Mouse (Mus musculus): Measurements from ENCODE around the gene Tbc1d16.

Gene Tbc1d16

DNA sequence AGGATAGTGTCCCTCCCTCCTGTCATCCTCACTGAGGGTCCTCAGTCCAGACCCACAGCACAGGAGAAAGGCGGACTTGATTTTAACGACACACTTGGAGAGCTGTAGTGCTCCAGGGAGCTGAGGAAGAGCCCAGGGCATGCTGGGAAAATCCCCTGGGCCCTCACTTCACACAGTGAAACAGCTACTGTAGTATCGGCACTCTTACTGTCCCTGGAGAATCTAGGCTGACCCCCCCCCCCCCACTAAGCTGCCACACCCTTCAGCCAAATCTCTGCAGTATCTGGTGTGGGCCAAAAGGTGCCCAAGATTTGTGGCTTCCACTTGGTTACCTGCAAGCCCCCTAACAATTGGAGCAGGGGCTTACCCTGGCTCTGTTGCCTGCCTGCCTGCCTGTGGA is 8.7 kb upstream of the Tbc1d16 start:
- no peak for DNase-seq (ENCODE audit: inconsistent age in 2 of 2, low spot score in 1 of 2)

DNA sequence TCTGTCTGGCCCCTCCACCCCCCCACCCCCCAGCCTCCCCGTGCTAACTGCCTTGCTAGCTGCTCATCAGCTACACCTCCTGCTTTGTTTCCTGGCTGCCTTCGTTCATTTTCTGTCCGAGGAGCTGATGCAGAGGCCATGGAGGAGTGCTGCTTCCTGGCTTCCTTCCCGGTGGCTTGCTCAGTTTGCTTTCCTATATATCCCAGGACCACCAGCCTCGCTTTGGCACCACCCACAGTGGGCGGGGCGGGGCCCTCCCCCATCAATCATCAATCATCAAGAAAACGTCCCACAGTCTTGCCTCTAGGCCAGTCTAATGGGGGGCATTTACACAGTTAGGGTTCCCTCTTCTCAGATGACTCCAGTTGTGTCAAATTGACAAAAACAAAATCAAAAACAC is 8.1 kb upstream of the Tbc1d16 start:
- no peak for DNase-seq (ENCODE audit: inconsistent age in 2 of 2, low spot score in 1 of 2)

DNA sequence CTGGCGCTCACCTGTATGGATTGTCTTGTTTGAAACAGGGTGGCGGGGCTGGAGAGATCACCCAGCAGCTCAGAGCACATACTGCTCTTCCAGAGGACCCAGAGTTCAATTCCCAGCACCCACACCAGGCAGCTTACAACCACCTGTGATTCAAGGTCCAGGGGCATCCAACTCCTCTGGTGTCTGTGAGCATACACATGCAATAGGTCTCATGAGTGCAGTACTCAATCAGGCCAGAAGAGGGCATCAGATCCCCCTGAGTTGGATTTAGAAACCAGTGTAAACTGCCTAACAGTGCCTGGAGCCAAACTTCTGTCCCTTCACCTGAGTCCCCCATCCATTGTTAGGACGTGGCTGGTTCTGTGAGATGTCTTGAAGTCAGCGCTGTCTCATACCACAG is 7.3 kb upstream of the Tbc1d16 start:
- DNase-seq (ENCODE audit: inconsistent age in 2 of 2, low spot score in 1 of 2) = peak; percentile 47 to 81

DNA sequence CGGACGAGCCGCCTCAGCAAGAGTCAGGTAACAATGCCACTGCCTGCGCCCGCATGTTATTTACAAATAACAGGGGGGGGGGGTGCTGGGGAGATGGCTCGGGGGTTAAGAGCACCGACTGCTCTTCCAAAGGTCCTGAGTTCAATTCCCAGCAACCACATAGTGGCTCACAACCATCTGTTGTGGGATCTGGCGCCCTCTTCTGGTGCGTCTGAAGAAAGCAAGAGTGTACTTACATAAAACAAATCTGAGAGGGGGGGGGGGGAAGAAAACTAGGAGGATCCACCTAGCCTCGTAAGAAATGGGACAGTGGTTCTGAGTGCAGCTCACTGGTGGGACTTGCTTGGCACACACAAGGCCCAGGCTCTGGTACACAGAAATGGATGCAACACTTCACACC is 6.5 kb upstream of the Tbc1d16 start:
- DNase-seq (ENCODE audit: inconsistent age in 2 of 2, low spot score in 1 of 2) = no peak

DNA sequence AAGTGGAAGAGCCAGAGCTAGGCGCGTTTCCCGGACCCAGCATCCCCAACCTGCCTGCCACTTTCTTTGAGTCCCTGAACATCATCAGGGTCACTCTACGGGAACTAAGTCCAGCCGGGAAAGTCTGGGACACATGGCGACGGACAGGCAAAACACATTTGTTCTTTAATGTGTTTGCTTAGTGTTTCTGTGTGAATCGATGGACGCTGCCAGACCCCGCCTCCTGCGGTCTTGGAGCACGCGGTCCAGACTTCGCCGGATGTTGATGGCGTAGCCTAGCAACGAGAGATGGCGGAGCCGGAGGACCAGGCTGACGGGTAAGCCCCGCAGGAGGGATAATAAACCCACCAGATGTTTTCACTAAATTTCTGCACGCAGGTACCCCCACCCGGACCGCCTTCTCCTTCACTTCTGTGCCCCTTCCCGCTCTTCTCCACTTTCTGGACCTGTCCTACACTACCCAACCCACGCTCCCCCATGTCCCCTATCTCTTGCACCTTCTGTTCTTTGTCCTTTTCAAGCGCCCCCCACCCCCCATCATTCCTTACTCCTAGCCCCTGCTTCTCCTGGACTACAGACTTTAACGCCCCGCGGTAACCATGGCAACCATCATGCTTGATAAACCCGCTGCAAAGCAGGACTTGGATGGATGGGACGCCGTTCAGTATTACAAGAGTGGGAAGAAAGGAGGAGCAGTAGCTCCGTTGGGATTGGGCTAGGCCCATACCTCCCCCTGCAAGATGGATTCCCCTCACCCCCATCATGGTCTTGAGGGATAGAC is 737 bp upstream of the Tbc1d16 start:
- peak; percentile 65 to 81 for DNase-seq (ENCODE audit: inconsistent age in 2 of 2, low spot score in 1 of 2)

DNA sequence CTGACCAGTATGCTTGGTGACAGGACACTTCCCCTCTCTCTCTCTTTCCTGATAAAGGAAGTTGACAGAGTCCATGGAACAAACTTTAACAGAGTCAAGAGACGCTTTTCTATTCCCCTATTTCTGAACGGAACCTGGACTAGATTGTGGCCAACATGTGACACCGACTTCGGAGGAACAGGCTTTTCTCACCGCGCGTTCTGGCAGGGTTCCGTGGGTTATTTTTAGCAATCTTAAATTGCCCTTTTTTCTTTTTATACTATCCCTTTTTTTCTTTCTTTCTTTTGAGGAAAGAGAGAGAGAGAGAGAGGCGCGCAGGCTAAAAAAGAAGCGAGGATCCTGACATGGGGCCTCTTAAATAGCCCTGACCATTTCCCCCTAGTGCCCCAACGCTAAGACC is 708 bp downstream of the Tbc1d16 start:
- peak in 1 of 2 experiments; percentile 52 for DNase-seq (ENCODE audit: inconsistent age in 2 of 2, low spot score in 1 of 2)

DNA sequence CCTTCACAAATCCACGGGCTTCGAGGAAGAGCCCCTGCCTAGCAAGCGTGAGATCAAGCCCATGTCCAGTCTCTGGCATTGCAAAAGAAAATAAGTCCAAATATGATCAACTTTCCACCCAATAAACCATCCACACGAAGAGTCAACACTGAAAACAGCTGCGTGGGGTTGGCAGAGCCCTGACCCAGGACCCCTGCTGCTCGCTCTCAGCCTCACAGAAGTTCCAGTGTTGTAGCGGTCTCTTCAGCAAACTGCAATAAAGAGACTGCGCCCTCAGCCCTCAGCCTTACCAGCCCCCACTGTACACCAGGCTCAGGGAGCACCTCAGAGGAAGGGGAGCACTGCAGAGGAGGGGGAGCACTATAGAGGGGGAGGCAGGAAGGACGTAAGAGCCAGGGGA is 2.7 kb downstream of the Tbc1d16 start:
- DNase-seq (ENCODE audit: inconsistent age in 2 of 2, low spot score in 1 of 2) = no peak

DNA sequence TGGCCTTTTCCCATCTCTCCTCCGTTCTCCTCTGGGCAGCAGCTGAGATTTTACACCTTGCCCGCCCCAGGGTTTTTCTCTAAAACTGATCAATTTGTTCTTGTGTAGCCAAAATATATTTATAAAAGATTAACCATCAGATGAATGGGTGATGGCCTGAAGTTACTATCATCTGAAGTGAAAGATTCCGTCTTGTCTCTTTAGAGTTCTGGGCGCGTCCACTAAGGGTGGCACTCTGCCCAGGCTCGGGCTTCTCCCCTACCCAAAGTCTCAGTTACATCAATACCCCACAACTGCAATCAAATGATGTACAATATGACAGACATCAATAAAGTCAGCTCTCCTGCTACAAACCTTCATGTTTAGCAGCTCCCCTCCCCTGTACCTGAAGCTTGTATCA is 3.4 kb downstream of the Tbc1d16 start:
- DNase-seq (ENCODE audit: inconsistent age in 2 of 2, low spot score in 1 of 2) = no peak

DNA sequence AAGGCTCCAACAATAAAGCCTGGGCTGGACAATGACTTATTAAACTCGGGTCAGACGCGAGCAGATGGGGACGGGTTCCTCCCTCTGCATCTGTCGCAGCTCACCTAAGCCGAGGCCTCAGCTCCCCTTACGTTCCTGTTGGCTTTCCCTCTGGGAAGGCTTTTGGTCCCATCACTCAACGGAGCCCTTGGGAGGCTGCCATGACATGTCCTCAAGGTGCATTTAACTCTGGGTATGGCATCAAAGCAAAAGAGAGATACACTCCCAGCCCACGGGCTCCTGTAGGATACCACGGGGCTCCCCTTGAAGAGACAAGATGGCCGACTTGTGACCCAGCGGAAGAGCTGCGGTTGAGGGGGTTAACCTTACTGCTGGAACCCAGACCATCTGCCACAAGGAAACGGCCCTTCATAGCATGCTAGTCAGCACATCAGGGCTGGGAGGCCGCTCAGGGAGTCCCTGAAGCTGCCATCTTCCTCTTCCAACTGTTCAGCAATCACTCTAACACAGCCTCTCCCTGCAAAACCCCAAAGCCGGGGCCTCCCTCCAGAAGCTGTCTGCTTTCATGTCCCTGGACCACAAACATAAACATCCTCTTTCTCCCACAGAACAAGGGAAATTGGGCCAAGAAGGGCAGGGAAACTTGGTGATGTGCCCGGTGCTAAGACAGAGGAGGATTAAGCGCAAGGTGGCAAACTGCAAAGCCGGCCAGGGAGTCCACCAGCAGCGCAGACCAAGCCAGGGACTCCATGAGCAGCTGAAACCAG is 5.0 kb downstream of the Tbc1d16 start:
- DNase-seq (ENCODE audit: inconsistent age in 2 of 2, low spot score in 1 of 2) = no peak

DNA sequence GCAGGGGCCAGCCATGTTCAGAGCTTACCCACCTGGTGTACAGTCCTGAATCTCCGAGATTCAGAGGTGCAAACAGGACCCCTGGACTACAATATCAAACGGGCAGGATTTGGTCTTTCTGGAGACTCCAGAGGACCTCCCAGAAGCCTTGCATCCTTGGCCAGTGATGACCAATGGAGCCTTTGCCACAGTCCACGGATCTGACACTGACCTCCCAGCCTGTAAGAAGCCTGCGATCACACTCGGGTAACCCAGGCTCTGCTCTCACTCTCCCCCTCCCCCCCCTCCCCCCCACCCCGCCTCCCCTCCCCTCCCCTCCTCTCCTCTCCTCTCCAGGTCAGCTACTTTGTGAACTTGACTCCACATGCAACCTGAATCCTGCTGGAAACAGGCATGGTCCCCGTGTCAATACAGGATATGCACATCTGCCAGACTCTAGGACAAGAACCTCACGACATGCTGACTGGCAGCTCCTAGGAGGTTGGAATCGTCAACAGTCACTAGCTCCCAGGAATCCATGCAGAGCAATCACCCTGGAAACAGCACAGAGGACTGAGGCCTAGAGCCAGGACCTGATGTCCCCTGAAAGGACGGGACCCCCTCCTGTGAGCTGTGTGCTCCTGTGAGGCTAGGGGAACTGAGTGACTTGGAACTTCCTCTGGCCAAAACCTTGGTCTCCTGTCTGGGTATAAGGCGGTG is 6.3 kb downstream of the Tbc1d16 start:
- DNase-seq (ENCODE audit: inconsistent age in 2 of 2, low spot score in 1 of 2) = no peak

DNA sequence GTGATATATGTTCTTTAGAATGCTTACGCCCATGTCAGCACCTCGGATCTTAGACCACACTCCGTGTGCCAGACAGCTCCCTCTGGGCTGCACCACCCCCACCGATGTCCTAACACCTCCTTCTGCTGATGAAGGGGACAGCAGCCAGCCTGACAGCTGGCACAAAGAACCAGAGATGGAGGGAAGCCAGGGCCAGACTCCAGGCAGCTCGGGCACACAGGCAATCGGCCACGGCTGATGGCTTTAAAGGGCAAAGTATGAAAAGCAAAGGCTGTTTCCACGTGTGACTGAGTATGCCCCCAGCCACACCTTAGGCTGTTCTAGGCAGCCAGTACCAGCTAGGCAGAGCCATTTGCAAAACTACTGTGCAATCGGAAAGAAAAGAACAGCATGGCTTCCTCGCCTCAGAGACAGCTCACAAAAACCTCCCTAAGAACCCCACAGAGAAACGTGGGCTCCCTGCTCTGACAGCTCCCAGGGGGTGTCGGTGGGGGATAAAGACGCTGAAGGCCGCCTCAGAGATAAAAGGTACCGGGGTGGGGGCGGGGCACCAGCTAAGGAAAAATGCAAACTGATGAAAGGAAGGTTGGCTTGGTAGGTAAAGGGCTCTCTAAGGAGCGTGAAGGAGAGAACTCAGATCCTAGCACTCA is 8.4 kb downstream of the Tbc1d16 start:
- peak in 1 of 2 experiments; percentile 77 for DNase-seq (ENCODE audit: inconsistent age in 2 of 2, low spot score in 1 of 2)

DNA sequence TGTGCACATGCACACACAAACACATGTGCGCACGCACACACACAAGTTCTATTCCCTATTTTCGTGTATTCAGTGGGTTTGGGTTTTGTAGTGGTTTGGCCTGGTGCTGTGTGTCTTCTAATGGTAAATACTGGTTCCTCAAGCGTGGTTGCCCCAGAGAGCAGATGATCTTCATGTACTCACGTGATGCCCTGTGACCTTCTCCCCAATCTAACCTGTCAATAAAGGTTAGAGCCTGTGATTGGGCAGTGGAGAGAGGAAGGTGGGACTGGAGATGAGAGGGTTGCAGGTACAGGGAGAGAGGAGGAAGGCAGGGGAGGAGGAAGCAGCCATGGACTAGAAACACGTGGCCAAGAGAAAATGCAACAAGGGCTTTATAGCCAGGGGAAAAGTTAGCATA is 10.4 kb downstream of the Tbc1d16 start:
- no peak for DNase-seq (ENCODE audit: inconsistent age in 2 of 2, low spot score in 1 of 2)

DNA sequence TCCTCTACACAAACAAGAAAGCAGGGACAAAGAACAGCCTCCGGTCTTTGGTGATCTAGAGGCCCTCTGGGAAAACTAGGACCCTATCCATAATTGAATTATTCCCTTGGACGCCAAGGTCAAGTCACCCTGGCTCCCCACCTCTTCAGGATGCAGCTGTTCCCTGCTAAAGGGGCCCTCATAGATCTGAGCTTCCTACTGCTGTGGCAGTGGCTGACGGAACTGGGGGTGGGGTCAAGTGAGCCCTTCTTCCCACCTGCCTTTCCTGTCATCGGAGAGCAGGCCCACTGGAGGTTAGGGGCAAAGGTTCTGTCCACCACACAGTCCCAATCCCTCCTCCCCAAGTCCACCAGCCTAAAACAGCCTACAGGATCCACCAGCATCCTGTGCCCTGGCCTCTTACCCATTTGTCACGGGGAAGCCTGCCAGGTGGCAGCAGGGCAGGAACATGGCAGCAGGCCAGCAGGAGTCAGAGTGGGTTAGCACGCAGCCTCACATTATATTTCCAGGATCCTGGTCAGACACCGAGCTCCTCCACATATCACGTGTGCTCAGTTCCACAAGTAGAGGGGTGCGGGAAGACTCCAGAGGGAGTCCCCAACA is 12.3 kb downstream of the Tbc1d16 start:
- peak; percentile 67 to 80 for DNase-seq (ENCODE audit: inconsistent age in 2 of 2, low spot score in 1 of 2)

DNA sequence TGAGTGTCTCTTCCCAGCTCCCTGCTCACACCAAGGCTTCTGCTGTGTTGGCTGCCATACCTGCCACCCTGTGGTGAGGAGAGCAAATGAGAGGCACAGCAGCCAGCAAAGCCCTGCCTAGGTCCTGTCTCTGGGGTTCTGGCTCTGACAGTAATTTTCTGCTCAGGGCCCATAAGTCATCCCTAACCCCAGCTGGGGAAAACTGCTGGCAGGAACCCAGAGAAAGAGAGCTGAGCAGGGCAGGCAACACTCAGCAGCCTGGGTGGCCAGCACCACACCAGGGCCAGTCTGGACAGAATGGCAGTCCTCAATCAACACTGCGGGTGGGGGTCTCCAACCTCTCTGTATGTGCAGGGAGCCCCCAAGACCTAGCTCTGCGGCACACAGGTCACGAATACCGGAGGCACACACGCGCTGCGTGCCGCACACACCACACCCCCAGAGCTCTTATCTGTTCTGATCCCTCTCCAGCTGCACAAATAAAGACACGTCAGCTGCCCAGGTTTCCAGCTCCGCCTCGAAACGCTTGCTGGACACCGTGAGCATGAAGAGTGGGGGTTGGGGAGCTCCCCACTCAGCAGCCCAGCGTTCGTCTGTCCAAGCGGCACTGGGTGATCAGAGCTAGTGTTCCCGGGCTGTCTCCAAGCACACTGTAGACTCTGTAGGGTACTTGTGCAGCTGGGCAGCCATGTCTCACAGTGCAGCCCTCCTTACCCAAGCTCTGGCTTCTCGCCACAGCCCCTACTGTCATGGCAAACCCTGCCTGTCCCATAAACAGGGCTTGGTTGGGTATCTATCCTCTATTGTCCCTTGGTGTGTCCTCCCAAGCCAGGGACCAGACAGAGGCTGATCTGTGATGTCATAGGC is 13.0 kb downstream of the Tbc1d16 start:
- peak; percentile 84 to 92 for DNase-seq (ENCODE audit: inconsistent age in 2 of 2, low spot score in 1 of 2)

DNA sequence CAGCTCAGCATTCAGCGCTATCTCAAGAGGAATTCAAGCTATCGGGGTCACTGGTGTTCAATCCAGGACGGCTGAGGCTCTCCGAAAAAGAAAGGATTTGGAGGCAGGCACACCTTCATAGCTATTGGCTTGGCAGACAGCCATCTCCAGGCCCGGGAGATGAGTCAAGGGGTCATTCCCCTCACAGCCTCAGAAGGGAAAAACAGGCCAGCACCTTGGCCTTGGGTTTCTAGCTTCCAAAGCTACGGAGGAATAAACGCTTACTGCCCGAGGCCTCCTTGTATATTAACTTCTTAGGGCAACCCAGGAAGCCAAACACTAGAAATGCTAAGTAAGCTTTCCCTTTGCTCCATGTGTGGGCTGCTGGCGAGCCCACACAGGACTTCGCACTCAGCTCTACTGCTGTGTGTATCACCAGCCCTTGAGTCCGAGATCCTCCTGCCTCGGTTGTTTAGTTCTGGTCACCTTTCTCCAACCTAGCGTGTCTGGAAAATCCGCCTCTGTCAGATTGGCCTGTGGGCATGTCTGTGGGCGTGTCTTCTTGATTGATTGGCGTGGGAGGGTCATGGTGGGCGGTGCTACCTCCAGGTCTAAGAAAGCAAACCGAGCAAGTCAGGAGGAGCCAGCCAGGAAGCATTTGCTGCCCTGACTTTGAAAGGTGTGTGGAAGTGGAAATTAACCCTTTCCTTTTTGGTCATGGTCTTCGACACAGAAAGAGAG is 15.0 kb downstream of the Tbc1d16 start:
- peak; percentile 79 to 87 for DNase-seq (ENCODE audit: inconsistent age in 2 of 2, low spot score in 1 of 2)

DNA sequence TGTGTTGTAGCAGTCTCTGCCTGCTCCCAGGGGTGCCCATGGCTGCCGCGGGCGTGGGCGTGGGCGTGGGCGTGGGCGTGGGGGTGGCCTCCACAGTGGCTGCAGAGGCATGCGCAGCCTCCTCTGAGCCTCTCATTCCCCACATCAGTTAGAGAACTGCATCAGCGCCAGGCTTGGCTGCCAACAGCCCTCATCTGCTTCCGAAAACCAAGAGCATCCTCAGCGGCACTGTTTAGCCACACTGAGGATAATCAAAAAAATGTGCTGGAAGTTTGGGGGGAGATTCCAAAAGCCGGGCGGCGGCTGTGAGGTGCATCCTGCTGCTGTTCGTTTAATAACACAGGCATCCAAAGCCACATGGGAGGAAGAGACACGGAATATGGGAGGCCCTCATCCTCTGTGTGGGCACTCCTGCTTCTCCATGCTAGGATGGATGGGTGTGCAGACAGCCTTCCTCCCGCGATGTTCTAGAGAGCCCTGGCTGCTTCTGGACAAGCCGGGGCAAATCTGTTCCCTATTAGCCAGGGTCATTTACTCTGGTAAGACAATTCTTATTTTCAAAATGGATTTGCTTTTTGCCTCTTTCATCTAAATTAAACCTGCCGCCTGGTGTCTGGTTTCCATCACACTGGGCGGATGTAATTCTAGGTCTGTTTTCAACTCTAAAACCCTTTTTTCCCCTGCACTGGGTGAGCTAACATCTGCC is 16.5 kb downstream of the Tbc1d16 start:
- DNase-seq (ENCODE audit: inconsistent age in 2 of 2, low spot score in 1 of 2) = no peak

DNA sequence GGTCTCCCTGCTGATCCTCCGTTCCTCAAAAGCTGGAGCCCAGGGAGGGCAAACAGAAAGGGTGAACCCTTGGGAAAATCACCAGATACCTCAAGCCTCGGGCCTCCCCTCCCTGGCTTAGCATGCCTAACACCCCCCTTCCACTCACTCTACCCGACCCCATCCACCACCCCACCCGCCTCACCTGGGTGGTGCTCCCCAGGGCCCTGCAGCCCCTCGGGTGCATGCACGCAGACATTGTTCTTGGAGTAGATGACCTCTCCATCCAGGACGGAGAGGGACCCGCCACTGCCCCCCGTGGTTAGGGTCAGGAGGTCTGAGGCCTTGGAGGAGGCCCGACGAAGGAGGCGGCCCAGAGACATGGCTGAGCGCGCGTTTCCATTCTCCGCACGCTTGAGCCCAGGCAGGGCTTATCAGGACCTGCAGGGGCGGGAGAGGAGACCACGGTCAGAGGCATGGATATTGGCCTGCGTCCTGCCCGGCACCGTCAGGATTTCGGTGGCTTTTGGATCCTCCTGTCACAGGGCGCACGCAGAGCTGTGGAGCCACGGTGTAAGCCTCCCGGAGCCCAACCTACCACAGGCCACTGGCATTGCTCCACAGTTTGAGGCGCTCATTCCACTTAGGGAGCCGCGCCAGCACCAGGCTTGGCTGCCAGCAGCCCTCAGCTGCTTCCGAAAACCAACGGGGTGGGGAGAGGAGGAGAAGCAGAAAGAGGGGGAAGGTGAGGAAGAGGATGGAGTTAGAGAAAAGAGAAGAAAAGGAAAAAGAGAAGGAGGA is 17.8 kb downstream of the Tbc1d16 start:
- DNase-seq (ENCODE audit: inconsistent age in 2 of 2, low spot score in 1 of 2) = peak in 1 of 2 experiments; percentile 61
